Mouse (Mus musculus): ENCODE results near the gene Lrrk1.

The Lrrk1 gene

DNA sequence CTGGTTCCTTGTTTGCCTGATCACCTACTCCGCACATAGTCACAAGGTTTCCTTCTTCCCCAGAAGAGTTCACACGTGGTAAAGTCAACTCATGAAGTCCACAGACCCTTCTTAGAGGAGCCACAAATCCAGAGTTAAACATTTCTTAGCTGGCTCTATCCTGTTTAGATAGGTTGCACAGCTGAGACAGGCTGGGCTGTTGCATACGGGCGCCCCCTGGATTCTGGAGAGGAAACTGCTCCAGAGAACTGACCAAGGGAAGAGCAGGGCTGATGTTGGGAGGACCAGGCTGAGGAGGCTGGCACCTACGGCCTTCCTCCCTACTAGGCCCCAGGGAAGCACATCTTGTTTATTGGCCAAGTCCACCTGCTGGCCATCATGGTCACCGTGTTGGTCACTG, 138.1 kb downstream of the Lrrk1 start:
- DNase-seq = peak; percentile 81 to 82

DNA sequence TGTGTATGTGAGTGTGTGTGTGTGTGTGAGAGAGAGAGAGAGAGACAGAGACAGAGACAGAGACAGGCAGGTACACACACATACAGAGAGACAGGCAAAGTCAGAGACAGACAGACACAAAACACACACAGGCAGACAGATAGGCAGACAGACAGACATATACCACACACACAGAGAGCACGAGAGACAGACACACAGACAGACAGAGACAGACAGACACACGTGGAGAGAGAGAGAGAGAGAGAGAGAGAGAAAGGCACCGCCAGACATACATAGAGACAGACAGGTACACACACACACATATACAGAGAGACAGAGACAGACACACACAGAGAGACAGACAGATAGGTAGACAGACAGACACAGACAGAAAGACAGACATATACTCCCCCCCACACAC, 138.7 kb downstream of the Lrrk1 start:
- DNase-seq = no peak

DNA sequence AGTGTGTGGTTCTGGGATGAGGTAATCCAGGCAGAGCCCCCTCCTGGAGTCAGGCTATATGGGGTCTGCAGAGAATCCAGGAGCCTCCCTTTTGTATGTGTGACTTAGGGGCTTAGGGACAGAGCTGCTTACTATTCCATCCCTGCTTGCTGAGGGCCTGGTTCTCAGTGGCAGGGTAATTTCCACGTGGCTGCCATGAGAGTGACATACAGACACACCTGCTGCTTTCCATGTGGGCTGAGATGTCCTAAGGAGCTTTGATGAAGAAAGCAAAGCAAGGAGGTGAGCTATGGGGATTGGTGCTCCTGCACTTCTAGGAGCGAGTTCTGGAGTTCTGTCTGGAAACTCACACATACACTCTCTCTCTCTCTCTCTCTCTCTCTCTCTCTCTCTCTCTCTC, 139.1 kb downstream of the Lrrk1 start:
- no peak for DNase-seq

DNA sequence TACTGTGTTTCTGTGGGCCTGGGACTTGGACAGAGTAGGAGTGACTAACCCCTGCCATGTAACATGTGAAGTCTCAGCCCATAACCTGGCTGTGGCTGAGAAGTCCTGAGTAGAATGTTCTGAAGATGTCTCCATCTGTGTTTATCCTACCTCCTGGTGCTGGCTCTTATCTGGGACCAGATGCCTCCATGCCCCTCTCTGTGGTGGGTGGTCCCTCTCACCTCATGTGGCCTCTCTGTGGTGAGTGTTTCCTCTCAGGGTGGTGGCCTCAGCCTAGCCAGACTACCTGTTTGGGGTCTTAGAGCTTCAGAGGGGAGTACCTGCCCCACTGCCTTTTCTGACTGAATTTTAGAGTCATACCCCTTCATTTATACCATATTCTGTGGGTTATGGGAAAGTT, 139.9 kb downstream of the Lrrk1 start:
- DNase-seq = no peak

DNA sequence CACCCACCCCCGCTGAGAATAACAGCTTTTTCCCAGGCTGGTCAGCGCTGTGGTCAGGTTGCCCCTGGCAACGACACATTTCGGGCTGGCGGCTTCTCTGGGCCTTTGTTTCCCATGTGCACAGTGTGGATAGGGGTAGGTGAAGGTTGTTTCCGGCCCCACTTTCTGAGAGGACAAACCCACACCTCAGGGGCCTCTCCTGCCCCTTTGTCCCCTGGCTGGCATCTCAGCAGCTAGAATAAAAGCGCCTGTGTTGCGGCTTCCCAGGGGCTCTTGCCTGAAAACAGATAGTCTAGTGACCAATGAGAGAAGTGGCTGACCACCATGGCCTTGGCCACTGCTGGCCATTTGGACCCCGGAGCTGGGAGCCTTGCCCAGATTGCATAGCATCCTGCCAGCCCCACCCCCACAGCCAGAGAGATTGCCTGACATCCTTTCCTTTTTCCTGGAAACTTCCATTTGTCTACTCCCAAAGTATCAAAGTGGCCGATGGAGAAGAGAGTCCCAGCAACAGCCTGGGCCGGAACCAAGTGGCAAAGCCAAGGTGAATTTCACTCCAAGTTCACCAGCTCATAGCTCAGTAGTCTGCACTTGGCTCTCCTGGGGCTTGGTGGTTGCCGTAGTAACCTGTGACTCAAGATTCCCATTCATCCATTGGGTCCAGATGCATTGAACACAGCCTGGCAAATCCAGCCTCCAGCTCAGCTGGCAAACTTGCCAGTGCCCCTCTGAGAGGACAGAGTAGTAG, 140.7 kb downstream of the Lrrk1 start:
- DNase-seq = peak; percentile 67 to 72

DNA sequence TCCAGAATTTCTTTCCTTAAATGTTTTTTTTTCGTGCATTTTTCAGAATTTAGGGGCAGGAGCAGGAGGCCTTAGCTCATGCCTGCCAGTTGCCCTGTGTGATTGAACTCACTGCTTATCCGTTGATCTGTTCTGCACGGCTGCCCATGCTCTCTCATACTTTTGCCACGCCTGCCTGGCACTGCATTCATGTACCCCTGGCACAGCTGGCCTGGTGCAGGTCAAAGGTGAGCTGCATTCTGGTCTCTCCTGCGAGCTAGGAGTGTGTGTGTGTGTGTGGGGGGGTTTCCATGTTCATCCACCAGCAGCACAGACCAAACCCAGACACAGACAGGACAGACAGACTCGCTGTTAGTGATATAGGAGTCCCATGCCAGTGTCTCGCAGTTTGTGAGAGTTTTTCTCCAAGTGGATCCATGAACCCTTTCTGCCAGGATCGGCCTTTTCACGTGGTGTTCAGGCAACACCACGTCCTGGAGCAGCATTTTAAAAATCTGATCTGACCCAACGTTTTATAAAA, 141.4 kb downstream of the Lrrk1 start:
- DNase-seq = no peak

DNA sequence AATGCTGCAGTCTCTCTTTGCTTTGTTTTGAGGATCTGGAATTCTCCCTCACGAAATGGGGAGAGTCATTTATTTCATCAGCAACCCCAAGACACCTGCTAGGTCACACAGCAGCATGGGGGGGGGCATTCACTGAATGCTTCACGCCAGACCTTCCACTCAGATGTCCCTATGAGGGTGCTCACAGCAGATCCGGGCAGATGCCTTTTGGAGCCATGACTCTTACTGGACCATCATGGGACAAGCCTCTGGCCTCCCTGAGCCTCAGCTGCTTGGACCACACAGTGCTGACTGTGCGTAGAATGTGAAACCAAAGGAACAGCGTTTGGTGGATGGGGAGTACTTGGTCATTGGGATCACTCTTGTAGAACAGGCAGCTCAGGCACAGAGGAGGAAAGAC, 142.5 kb downstream of the Lrrk1 start:
- no peak for DNase-seq

DNA sequence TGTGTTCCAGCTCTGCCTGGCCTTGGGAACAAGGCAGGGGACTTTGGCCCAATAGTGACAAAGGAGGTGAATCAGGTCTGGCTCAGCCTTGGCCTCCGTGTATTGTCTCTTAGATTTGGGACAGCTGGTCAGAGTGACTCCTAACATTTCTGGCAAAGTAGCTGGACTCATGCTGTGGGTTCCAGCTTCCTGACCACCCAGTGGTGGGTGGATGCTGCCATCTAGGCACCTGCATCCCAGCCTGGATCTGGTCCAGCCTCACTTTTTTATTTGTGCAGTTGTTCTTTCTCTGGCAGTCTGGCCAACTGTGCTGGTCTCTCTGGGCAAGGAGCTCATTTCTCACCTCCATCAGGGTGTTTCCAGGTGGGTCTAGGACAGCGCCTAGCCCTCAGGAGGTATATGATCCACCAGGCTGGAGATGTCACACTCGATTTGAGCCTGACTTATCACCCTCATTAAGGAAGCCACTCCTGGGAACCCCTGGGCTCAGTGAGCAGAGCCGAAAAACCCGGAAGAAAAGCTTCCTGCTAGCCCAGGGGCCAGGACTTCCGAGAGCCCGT, 144.3 kb downstream of the Lrrk1 start:
- no peak for DNase-seq

DNA sequence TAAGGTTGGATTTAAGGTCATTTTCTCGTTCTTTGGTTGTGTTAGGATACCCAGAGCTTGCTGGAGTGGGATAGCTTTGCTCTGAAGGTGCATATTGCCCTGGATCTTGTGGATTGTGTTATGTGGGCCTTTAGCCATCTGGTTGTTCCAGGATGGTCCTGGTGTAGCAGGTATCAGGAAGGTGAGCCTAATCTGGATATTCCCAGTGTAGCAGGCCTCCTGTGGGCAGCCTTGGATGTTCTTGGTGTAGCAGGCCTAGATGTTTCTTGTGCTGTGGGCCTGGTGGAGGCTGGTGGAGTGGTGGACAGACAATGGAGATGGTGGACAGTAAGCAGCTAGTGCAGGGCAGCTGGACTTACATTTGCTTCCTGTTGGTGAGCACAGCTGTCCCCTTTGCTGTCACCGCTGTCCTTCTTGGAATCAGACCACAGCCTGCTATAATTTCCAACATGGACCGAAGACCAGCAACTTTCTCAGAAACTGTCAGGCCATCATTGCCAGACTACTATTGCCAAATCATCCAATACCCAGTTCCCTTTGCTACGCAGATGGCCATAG, 146.2 kb downstream of the Lrrk1 start:
- peak in 1 of 2 experiments; percentile 0 for DNase-seq

DNA sequence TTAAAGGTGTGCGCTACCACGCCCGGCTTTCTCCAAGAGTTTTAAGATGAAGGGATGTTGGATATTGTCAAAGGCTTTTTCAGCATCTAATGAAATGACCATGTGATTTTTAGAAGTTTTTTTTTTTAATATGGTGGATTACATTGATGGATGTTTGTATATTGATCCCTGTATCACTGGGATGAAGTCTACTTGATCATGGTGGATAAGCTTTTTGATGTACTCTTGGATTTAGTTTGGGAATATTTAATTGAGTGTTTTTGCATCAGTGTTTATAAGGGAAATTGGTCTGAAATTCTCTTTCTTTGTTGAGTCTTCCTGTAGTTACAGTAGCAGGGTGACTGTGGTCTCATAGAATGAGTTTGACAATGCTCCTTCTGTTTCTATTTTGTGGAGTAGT, 150.0 kb downstream of the Lrrk1 start:
- DNase-seq = no peak

DNA sequence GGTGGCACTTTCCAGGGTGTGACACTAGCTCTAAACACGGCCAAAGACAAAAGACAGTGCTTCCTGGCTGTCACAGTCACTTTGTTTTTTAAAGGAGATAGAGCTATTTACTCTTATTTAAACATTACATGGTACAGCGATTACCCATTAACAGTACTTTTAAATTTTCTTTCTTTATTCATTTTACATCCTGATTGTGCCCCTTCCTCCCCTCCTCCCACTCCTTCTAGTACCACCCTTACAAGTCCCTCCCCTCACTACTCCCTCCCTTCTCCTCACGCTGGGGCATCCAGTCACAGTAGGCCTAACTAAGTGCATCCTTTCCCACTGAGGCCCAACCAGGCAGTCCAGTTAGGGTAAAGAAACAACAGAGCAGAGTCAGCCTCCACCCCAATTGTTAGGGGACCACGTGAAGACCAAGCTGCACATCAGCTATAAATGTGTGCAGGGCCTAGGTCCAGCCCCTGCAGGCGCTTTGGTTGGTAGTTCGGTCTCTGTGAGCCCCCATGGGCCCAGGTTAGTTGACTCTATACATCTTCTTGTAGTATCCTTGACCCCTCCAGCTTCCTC, 154.1 kb downstream of the Lrrk1 start:
- no peak for DNase-seq

DNA sequence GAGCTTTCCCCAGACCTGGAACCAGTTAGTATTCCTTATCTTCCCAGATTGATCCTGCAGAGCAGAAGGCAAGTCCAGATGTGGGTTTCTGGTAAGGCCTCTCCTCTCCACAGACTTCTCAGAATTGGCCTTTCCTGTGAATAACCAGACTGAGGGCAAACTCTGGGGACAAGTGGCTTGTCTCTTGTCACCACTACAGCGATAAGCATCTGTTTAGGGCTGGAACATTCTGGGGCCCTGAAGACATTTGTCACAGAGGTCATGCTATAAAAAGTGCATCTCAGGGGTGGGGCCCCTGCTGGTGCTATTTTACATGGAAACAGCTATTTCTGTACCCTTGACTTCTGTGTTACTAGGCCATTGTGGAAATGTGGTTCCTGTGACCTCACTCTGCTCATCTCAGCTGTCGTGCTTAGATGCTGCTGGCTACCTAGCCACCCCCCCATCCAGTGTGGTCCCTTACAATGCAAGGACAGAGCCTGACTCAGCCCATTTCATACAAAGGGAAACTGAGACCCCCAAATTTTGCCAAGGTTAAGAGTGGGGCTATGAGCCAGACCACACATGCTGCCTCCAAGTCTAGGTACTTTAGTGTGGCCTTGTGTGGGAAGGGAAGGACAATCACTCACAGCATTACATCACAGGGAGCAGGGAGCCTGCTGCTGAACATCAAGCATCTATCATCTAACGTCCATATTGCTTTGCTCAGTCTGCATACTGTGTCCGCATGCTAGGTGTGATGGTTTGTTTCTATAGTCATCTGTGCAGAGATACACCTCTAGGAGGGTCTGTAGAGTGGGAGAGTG, 154.8 kb downstream of the Lrrk1 start:
- DNase-seq = no peak

DNA sequence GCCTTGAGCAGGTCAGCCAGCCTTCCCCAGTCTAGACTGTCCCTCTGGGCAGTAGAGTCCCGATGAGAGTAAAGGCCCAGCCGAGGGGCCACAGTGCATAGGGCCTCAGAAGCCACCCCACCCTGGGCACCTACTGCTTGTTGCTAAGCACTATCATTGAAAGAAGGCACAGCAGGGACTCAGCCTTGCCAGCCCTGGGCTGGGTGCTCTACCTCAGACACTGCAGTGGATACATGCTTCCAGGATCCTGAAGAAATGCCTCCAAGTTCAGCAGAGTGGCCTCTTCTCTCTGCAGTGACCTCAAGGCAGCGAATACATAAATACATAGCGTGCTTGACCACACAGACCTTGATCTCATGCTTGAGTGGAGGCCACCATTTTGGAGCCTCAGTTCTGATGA, 156.3 kb downstream of the Lrrk1 start:
- DNase-seq = peak in 1 of 2 experiments; percentile 1

DNA sequence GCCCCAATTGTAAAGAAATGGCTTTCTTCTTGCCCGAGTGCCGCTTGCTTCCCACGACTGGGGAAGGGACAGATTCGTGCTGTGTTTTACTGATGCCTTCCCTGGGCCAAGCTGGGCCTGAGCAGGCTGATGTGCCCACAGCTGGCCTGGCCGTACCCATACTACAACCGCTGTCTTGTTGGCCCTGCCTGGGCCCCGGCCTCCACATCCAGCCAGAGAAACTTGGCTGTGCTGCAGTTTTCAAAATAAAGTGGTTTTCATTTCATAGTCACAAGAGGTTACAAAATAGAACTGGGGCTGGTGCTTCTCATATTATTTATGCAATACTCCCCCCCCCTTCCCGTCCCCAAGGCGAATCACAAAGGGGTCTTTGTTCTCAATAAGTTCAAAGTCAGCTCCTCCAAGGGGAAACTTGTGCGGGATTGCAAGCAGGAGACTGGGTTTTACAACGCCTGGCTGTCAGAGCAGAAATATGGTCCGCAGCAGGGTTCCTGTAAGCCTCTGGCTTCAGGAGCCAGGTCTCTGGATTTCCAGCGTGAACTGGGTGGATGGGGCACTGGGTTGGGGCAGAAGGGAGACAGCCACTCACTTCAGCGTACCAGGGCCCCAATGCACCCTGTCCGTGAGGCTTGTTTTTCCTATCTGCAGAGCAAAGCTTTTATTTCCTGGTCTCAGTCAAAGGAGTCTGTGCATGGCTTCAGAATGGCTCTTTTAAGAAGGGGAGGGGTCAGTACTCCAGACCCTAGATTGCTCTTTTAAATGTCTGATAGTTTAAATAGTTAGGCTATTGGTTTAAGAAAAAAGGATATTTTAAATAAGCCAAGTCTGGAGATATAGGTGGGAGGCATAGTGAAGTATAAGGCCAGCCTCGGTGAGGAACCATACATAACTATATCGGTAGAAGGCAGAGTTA, 157.3 kb downstream of the Lrrk1 start:
- DNase-seq = peak in 1 of 2 experiments; percentile 26

DNA sequence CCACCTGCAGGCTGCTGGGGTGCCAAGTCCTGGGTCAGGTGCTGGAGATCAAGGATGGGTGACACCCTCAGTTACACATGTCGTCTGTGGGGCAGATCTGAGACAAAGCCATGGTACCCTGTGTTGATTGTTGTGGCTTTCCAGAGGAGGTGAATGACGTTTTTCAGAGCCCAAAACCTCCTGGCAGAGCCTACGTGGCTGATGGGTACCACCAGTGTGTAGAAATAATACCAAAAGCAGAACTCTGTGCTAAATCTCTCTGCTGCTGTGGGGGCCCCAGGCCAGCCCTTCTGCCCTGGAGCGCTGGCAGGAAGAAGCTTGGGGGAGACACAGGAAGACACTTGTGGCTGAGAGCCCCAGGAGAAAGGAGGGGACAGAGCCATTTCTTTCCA, 157.9 kb downstream of the Lrrk1 start:
- DNase-seq = no peak

DNA sequence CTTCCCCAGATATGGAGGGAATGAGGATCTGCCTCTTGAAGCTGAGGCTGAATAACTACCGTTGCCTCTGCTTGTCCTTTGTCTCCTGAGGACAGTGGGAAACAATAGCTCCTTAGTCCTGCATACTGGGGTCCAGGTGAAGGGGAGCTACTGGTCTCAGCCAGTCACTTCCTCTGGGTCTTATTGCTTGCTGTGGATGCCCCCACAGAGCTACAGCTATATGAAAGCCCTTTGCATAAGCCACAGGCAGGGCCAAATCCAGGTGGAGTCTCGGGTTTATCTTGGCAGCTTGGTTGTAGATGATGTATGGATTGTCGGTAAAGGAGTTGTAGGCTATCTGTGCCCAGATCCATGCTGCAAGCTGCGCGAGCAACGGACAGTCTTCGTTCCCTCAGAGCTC, 158.7 kb downstream of the Lrrk1 start:
- DNase-seq = peak in 1 of 2 experiments; percentile 0

DNA sequence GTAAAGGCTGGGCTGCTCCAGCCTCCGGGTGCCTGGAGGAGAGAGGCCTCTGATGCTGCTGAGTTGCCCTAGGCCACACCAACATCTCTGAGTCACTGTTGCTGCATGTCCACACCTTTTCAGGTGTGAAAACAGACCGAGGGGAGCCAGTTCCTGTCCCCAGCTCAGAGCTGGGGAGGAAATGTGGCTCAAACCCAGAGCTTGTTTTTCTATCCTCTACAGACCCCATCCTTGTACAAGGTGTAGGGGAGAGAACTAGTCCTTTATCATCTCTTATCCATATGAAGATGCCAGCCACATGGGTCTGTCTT, 159.6 kb downstream of the Lrrk1 start:
- no peak for DNase-seq

DNA sequence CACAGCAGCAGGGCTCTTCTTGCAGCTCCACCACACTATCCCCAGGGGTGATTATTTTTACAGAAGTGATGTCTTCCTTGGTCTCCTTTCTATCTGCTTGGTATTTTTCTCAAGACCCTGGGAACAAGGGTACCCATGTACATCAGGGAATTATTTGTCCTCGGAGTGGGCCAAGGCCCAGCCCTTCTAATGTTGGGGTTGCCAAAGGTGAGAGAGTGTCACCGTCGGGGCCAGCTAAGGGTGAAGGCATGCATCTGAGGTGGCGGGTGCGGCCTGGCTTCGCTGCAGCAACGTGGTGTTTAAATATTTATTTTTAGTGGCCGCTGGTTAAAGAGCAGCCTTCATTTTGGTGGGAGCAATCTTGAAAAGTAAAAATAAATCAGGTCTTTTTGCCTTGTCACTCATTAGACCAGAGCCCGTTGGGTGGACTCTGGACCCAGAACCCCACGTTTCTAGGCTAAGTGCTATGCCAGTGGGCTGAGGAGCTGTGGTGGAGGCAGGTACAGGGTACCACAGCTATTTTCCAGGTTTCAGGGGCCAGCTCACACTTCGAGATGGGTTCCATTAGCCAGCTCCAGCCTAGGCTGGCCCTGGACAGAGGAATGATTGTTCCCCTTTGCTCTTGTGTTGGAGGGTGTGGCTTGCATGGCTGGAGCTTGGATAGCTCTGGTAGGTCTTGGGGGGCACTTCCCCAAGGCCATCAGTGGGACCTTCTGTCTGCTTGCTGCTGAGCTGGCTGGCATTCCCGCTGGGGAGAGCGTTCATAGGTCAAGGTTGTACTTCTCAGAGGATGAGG, 160.1 kb downstream of the Lrrk1 start:
- DNase-seq = no peak

DNA sequence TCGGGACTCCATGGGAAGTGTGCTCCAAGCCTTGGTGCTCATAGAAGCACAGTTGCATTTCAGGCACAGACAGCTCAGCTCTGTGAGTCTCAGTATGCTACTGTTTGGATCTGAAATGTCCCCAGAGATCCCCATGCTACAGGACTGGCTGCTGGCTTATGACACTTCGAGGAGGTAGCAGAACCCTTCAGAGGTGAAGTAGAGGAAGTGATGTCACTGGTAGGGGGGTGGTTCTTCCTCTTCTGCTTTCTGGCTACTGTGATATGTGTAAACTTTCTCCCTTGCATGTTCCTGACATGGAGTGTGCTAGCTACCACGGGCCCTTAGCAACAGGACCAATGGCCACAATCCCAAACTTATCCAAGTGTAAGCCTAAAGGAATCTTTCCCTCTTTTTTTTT, 162.3 kb downstream of the Lrrk1 start:
- no peak for DNase-seq

DNA sequence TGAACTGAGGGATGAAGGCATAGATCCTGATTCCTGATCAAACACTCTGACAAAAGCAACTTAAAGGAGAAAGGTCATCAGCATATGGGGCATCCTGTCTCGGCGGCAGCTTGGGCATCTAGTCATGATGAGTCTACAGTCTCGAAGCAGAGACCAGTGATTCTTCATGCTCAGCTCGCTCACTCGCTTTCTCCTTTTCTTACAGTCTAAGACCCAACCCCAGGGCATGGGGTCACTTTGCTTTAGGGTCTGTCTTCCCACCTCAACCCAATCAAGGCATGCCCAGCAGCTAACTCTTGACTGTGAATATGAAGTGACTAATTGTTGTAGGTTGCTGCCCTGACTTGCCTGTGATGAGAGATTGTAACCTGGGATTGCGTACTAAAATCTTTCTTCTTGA, 163.6 kb downstream of the Lrrk1 start:
- DNase-seq = no peak

DNA sequence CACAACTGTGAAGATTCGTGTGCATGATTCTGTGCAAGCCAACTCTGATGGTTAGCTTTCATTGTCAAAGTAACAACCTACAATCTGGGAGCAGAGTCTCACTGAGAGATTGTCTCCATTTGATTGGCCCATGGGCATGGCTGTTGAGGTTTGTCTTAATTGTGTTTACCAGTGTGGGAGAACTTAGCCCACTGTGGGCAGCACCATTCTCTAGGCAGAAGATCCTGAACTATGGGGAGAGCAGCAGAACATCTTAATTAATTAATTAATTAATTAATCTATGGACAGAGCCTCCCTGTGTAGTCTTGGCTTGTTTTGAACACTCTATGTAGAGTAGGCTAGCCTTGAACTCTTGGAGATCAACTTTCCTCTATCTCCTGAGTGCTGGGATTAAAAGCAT, 164.4 kb downstream of the Lrrk1 start:
- DNase-seq = no peak
